Mouse (Mus musculus) forebrain, embryonic 15.5 days (tissue): ENCODE results near the gene Otop2. TPM values are rescaled to one million over a fixed set of nuclear protein-coding genes. Genes with fewer than 3 reads are reported as not detected.

Experiments used
- ATAC-seq: fragments of 200-750 bp; cut with Nextera tagmentation; replicated peaks from 2 replicates; pipeline ENCODE4 v1.8.0; 2017; ENCODE audit warnings: mild to moderate bottlenecking, moderate TSS enrichment, moderate library complexity
- H3K27ac ChIP-seq: fragments of 300-500 bp; sonication (generic); replicated peaks from 2 replicates; pipeline ENCODE4 v1.5.1; 2015; ENCODE audit warnings: mild to moderate bottlenecking, inconsistent platforms
- H3K27me3 ChIP-seq: fragments of 300-500 bp; sonication (generic); 2 replicates; pipeline ENCODE4 v1.6.1; 2015; ENCODE audit warnings: inconsistent platforms
- H3K36me3 ChIP-seq: fragments of 300-500 bp; sonication (generic); 2 replicates; pipeline ENCODE4 v1.6.1; 2015; ENCODE audit warnings: mild to moderate bottlenecking, inconsistent platforms
- H3K4me1 ChIP-seq: fragments of 300-500 bp; sonication (generic); 2 replicates; pipeline ENCODE4 v1.6.1; 2015; ENCODE audit warnings: inconsistent platforms
- H3K4me2 ChIP-seq: fragments of 300-500 bp; sonication (generic); replicated peaks from 2 replicates; pipeline ENCODE4 v1.6.1; 2015; ENCODE audit warnings: mild to moderate bottlenecking, inconsistent platforms
- H3K4me3 ChIP-seq: fragments of 300-500 bp; sonication (generic); 2 replicates; pipeline ENCODE4 v1.5.1; 2015; ENCODE audit warnings: mild to moderate bottlenecking, inconsistent platforms
- H3K9ac ChIP-seq: fragments of 300-500 bp; sonication (generic); replicated peaks from 2 replicates; pipeline ENCODE4 v1.6.1; 2015; ENCODE audit warnings: mild to moderate bottlenecking, inconsistent platforms
- H3K9me3 ChIP-seq: fragments of 300-500 bp; sonication (generic); 2 replicates; pipeline ENCODE4 v1.6.1; 2016; ENCODE audit warnings: inconsistent platforms
- WGBS: fragments of 180-500 bp; shearing (Covaris S2); methylation state at CpG from one replicate; pipeline ENCODE4 v1.1.7; 2015; ENCODE audit warnings: mixed read lengths; 5-methylcytosine and 5-hydroxymethylcytosine counted together
- polyA plus RNA-seq: library from polyadenylated mRNA; unstranded; fragments of >200 nt; fragmentation: Nextera tagmentation; extraction: Ambion mirVana; gene quantifications from 2 replicates; pipeline ENCODE4 v1.2.1, GENCODE M21; 2015

Otop2 gene
- polyA plus RNA-seq = 0.08 TPM in 1 of 2 replicates, not detected in the other

DNA sequence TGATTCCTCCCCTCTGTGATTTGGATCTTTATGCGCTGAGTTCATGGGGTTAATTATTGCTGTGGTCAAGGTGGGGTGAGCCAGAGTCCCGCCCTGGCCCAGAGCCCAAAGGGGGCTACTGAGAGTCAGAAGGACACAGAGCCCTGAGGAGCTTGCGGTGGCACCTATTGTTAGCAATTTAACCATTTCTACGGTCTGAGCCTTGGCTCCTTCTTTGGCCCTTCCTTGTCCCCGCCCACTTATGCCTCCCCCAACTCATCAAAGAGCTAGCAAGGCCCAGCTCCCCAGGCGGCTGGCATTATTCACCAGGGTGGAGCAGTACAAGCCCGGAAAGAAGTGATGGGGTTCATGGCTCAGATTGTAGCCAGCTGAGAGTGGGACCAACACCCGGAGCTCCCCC lies at the start of gene Otop2:
Gene Otop2 (plus strand): TSS at position 301 of the 400 bp plus-strand sequence.
- no peak within 1 kb of the TSS for H3K4me2 ChIP-seq
- H3K4me1 ChIP-seq = no peaks in the 10 kb centered on the region
- H3K9me3 ChIP-seq = no peaks in the 10 kb centered on the region
- H3K27me3 ChIP-seq = no peaks in the 10 kb centered on the region
- no peak for ATAC-seq
- no peak within 1 kb of the TSS for H3K9ac ChIP-seq
- 18% methylated on average over 8 of the region's 8 CpGs for WGBS
- no peaks in the 10 kb centered on the region for H3K36me3 ChIP-seq
- no peak within 1 kb of the TSS for H3K4me3 ChIP-seq
- H3K27ac ChIP-seq = no peak within 1 kb of the TSS

- Histone ChIP-seq H3K9me3 (no peaks in the 10 kb centered on the region), H3K4me1 (peaks cover 10% of the 10 kb centered on the region), H3K36me3 (no peaks in the 10 kb centered on the region), H3K27me3 (peaks cover 46% of the 10 kb centered on the region), H3K4me2 (peak overlapping the region; percentile 31), H3K27ac (no peak overlapping the region), H3K9ac (no peak overlapping the region), H3K4me3 (peak overlapping the region; percentile 26)
- WGBS = 16% methylated on average over 57 of the region's 59 CpGs
- ATAC-seq = no peak
These were observed 49.0 kb upstream of the Otop2 start for GRCm38 (mm10) chr11:115257775-115258510.

DNA sequence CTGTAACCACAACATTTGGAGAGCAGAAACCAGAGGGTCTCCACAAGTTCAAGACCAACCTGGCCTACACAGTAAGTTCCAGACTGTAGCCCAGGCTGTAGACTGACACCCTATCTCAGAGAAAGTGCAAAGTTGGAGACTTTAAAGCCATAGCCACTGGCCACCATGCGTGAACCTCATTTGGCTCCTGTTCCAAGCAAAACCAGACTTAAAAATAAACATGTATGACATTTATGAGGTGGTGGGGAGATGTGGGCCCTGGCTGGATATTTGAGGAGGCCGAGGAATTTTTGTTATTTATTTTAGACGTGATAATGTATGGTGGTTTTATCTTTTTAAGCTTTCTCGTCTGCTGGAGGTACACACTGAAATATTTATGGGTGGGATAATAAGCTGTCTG lies 47.8 kb upstream of the Otop2 start:
- Histone ChIP-seq H3K27ac (no peak overlapping the region), H3K9ac (no peak overlapping the region), H3K4me2 (no peak overlapping the region), H3K27me3 (peaks cover 53% of the 10 kb centered on the region), H3K4me1 (peaks cover 10% of the 10 kb centered on the region), H3K36me3 (no peaks in the 10 kb centered on the region), H3K9me3 (no peaks in the 10 kb centered on the region), H3K4me3 (no peak overlapping the region)
- WGBS = 86% methylated on average over 4 of the region's 4 CpGs
- ATAC-seq = no peak

DNA sequence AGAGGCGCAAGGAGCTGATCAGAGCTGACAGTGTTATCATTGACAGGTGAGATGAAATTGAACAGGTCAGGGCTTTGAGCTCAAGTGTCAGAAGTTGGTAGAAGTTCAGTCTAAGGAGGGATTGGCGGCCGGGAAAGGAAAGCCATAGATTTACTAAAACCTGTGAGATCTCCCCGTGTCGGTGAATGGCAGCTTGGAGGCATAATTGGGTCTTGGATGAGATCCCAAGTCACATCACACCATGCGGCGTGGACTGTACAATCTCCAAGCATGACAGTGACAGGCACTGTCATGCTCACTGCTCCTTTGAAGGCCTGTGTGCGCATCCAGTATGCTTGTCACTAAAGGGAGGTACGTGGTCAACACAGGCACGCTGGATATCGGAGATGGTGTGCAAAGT lies 44.0 kb upstream of the Otop2 start:
- H3K27me3 ChIP-seq = peaks cover 80% of the 10 kb centered on the region
- H3K4me1 ChIP-seq = peaks cover 31% of the 10 kb centered on the region
- H3K9me3 ChIP-seq = no peaks in the 10 kb centered on the region
- no peak overlapping the region for H3K27ac ChIP-seq
- 56% methylated on average over 11 of the region's 11 CpGs for WGBS
- H3K36me3 ChIP-seq = peaks cover 1% of the 10 kb centered on the region
- H3K9ac ChIP-seq = no peak overlapping the region
- ATAC-seq = no peak
- H3K4me2 ChIP-seq = no peak overlapping the region
- no peak overlapping the region for H3K4me3 ChIP-seq

- Histone ChIP-seq H3K9me3 (no peaks in the 10 kb centered on the region), H3K4me2 (no peak overlapping the region), H3K36me3 (peaks cover 12% of the 10 kb centered on the region), H3K4me3 (no peak overlapping the region), H3K27me3 (peaks cover 74% of the 10 kb centered on the region), H3K4me1 (peaks cover 27% of the 10 kb centered on the region), H3K9ac (no peak overlapping the region), H3K27ac (no peak overlapping the region)
- no peak for ATAC-seq
- 59% methylated on average over 7 of the region's 7 CpGs for WGBS
These were observed 42.7 kb upstream of the Otop2 start for GRCm38 (mm10) chr11:115264136-115264861.

- H3K27me3 ChIP-seq = peaks cover 74% of the 10 kb centered on the region
- H3K9ac ChIP-seq = no peak overlapping the region
These were observed 41.9 kb upstream of the Otop2 start for GRCm38 (mm10) chr11:115264862-115265668.

GRCm38 (mm10) chr11:115265771-115266399 lies 41.1 kb upstream of the Otop2 start:
- Histone ChIP-seq H3K4me3 (peak overlapping the region; percentile 31; the same call in 1 of the 2 replicates), H3K27me3 (peaks cover 68% of the 10 kb centered on the region), H3K36me3 (peaks cover 14% of the 10 kb centered on the region), H3K27ac (no peak overlapping the region), H3K9me3 (no peaks in the 10 kb centered on the region), H3K4me2 (no peak overlapping the region; the same call in 1 of the 2 replicates), H3K9ac (no peak overlapping the region), H3K4me1 (peaks cover 30% of the 10 kb centered on the region)
- ATAC-seq = no peak
- 4% methylated on average over 20 of the region's 20 CpGs for WGBS

More at GRCm38 (mm10) chr11:115264862-115265668, 41.9 kb upstream of the Otop2 start:
- H3K9me3 ChIP-seq = no peaks in the 10 kb centered on the region
- no peak overlapping the region for H3K27ac ChIP-seq
- 6% methylated on average over 39 of the region's 39 CpGs for WGBS
- H3K4me3 ChIP-seq = peak overlapping the region; percentile 13
- no peak for ATAC-seq
- H3K4me1 ChIP-seq = peaks cover 27% of the 10 kb centered on the region
- peak overlapping the region; percentile 40 for H3K4me2 ChIP-seq
- peaks cover 14% of the 10 kb centered on the region for H3K36me3 ChIP-seq

- Histone ChIP-seq H3K36me3 (peaks cover 14% of the 10 kb centered on the region), H3K27me3 (peaks cover 64% of the 10 kb centered on the region), H3K9ac (no peak overlapping the region), H3K4me2 (peak overlapping the region; percentile 51), H3K9me3 (no peaks in the 10 kb centered on the region), H3K4me3 (peak overlapping the region; percentile 31), H3K4me1 (peaks cover 30% of the 10 kb centered on the region), H3K27ac (no peak overlapping the region)
- ATAC-seq = no peak
- WGBS = 4% methylated on average over 22 of the region's 22 CpGs
These were observed 40.6 kb upstream of the Otop2 start for GRCm38 (mm10) chr11:115266400-115266778.

- Histone ChIP-seq H3K9ac (0 out of 2 replicates have a peak within 1 kb of the TSS, but pooled peaks have one; percentile 0), H3K36me3 (peaks cover 14% of the 10 kb centered on the region), H3K4me3 (peak within 1 kb of the TSS; percentile 31), H3K27me3 (peaks cover 58% of the 10 kb centered on the region), H3K4me2 (peak within 1 kb of the TSS; percentile 51), H3K4me1 (peaks cover 30% of the 10 kb centered on the region), H3K27ac (no peak within 1 kb of the TSS), H3K9me3 (no peaks in the 10 kb centered on the region)
- ATAC-seq = no peak
- 5% methylated on average over 50 of the region's 50 CpGs for WGBS
These were observed 39.7 kb upstream of the Otop2 start, which contains the start of gene Grin2c for GRCm38 (mm10) chr11:115267061-115267883. Grin2c (minus strand) TSS chr11:115267243.

- H3K4me3 ChIP-seq = no peak overlapping the region
- no peak overlapping the region for H3K9ac ChIP-seq
- no peaks in the 10 kb centered on the region for H3K9me3 ChIP-seq
- peaks cover 14% of the 10 kb centered on the region for H3K36me3 ChIP-seq
- no peak for ATAC-seq
- H3K4me2 ChIP-seq = no peak overlapping the region
- H3K27ac ChIP-seq = no peak overlapping the region
- peaks cover 52% of the 10 kb centered on the region for H3K27me3 ChIP-seq
- 82% methylated on average over 11 of the region's 11 CpGs for WGBS
- H3K4me1 ChIP-seq = peaks cover 27% of the 10 kb centered on the region
These were observed 39.0 kb upstream of the Otop2 start for GRCm38 (mm10) chr11:115267958-115268357.
